Mouse (Mus musculus) embryonic stem cell, embryonic (primary cell): ENCODE measurements at regions not wholly inside any gene's neighbourhood (a gene's known extent, or its start where the extent isn't known, plus 50 kb on each side); places are given as distances from the start of the nearest gene placed in this dataset.
"Not testable (repeated sequence)": the region's sequence is repeated elsewhere in the genome, so short reads cannot be mapped to it uniquely, and the experiment has no call there.

ENCODE experiments used
- CTCF ChIA-PET, 4 experiments: fragments of 300-600 bp in 2 of 4; fragments of 350-600 bp in 2 of 4; sonication (Branson Sonifier 250); formaldehyde crosslinking; loops; one replicate each; lab custom pipeline; 2022; ENCODE audit warnings: inconsistent platforms in 2 of 4; lab: Charles Lee
- POLR2A ChIA-PET, 4 experiments: fragments of 300-600 bp in 2 of 4; fragments of 350-600 bp in 2 of 4; sonication (Branson Sonifier 250); formaldehyde crosslinking; loops; one replicate each; lab custom pipeline; 2022; ENCODE audit warnings: antibody characterized with exemption in 4 of 4, inconsistent platforms in 1 of 4; lab: Charles Lee

DNA sequence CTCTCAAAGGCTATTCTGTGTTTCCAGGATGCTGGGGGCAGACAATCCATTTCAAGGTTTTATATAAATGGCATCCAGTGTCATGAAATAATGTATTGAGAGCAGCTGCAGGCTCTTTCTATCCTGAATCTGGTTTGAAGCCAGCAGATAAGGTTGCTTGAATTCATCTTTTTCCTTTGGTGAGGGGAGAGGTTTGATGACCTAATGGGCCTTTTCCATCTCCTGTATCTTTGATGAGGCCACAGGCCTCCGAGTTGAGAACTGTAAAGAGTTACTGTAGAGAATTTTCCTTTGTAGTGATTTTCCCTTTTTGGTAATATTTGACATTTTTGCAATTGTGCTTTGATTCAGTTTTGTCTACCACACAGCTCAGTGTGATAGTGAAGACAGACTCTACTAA is 458.8 kb upstream of the 1700008P02Rik start:
- ChIA-PET POLR2A (no interaction called here), CTCF (no interaction called here)

DNA sequence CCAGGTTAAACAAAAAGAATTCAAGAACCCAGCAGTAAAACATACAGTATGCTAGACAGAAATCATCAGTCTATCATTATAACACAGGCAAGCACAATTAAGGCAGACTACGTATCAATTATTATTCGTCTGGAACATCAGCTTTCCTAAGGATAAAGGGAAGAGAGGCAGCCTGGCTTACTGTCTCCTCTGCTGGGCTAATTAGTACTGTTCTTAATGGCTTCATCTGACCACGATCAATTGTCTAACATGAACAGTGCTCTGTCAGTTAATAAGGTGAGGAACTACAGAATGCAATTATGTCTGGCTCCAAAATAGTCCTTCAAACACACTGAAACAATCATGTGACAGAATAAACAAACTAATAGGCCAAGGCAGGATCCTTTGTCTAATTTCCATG is 456.6 kb upstream of the 1700008P02Rik start:
- ChIA-PET CTCF (no interaction called here), POLR2A (no interaction called here)

DNA sequence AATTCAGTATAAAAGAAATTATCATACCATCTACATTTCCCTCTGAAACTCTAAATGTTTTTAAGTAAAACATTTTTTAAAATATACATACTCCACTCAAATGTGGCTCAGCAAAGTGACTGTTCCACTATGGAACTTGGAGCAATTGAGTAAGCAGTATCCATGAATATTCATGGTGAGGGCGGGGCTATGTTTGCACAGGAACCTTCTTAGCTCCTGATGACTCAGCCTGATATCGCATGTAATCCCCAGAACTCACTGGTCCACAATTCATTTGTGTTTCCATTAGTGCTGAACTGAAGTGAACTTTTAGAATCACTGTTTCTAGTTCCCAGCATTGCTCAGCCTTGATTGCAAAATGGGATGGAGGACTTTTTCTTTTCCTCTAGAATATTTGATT is 454.2 kb upstream of the 1700008P02Rik start:
- POLR2A ChIA-PET: no interaction called here
- CTCF ChIA-PET: no interaction called here

DNA sequence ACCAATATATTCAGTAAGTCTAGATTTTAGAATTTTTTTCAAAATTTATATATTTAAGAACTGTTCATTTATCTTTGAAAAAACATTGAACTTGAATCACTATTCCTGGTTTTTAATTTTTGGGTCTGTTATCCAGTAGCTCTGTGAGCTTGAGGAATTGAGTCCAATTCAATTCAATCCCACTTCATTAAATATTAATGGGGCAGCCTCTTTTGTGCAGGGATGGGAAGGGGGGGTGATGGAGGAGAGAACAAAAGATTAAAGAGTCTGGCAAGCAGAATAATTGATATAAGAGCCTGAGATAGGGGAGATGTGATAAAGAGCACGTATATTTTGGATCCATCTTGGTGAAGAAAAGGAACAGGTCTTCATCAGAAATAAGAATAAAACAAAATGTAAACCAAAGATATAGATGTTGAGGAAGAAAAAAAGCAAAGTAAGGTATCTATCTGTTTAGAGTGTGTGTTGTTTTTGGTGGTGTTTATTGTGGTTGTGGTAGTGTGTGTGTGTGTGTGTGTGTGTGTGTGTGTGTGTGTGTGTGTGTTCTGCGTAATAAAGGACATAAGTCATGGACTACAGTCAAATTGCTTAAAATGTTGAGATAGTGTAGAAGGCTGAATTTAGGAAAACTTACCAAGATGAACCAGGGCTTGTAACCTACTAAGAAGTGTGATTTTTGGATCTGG is 421.3 kb upstream of the 1700008P02Rik start:
- POLR2A ChIA-PET: no interaction called here

GRCm38 (mm10) chr3:7035833-7036232 is 415.6 kb upstream of the 1700008P02Rik start:
- ChIA-PET CTCF (no interaction called here), POLR2A (no interaction called here)

More for the DNA sequence above, 421.3 kb upstream of the 1700008P02Rik start:
- CTCF ChIA-PET: no interaction called here

DNA sequence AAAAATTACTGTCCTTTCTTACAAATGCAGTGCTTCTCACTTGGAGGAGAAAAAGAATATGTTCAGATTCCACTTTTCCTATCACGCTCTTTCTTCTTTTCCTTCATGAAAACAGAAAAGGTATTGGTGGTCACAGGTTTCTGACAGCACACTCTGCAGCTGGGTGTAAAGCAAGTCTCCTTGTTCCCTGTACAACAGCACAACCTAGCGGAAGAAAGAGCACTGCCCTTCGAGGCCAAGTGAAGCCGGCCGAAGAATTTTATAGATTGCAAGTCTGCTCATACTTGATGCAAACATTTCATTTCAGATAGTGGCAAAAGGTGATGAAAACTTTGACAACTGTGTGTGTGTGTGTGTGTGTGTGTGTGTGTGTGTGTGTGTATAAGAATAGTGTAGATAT is 407.6 kb upstream of the 1700008P02Rik start:
- CTCF ChIA-PET: interaction anchor here (0.5 to 0.7 kb wide), 7 partner anchors 256 to 933 kb away, joined by 3 to 7 read pairs (median 3); no protein-coding TSS in a partner anchor
- POLR2A ChIA-PET: no interaction called here

GRCm38 (mm10) chr3:7014345-7014973 is 394.2 kb upstream of the 1700008P02Rik start:
- ChIA-PET POLR2A (no interaction called here), CTCF (no interaction called here)

GRCm38 (mm10) chr3:7013516-7013915 is 393.3 kb upstream of the 1700008P02Rik start:
- CTCF ChIA-PET: no interaction called here
- POLR2A ChIA-PET: no interaction called here

- CTCF ChIA-PET: no interaction called here
These were observed 390.2 kb upstream of the 1700008P02Rik start for GRCm38 (mm10) chr3:7010294-7011087.

GRCm38 (mm10) chr3:7008671-7009217 is 388.5 kb upstream of the 1700008P02Rik start:
- CTCF ChIA-PET: no interaction called here
- POLR2A ChIA-PET: no interaction called here

More at GRCm38 (mm10) chr3:7010294-7011087, 390.2 kb upstream of the 1700008P02Rik start:
- POLR2A ChIA-PET: no interaction called here

- ChIA-PET CTCF (no interaction called here), POLR2A (no interaction called here)
These were observed 387.6 kb upstream of the 1700008P02Rik start for GRCm38 (mm10) chr3:7007811-7008359.

DNA sequence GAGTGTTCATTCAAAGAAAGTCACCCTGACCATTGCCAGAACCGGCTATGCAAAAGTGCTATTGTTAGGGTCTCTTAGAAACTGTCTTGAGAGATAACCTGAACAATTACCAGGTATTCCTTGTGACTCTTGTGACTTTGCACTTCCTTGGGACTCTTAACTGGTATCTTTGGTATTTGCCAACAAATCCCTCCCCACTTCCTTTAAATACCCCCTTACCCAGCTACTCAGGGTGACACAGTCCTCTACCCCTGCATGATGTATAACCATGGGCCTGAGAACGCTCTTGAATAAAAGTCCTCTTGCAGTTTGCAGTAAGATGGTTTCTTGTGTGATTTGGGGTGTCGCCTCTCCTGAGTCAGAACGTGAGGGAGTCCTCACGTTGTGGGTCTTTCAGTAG is 371.5 kb upstream of the 1700008P02Rik start:
- CTCF ChIA-PET, POLR2A ChIA-PET: not testable (repeated sequence)

DNA sequence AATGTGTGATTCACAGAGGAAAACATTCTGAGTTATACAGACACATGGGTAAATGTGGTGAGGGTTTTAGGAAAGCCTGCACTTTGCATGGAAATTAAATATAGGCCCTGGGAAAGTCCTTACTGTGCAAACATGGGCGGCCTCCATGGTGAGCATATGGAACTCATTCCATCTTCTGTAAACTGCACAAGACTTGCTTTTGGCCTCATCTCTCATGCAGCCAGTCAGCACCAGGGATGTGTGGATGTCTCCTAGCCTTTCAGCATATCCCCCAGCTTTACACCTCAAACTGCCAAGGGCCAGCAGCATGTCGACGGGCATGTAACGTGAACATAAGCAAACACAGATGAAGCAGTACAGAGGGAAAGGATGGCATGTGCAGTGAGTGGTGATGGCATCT is 364.7 kb upstream of the 1700008P02Rik start:
- CTCF ChIA-PET: no interaction called here
- POLR2A ChIA-PET: no interaction called here

DNA sequence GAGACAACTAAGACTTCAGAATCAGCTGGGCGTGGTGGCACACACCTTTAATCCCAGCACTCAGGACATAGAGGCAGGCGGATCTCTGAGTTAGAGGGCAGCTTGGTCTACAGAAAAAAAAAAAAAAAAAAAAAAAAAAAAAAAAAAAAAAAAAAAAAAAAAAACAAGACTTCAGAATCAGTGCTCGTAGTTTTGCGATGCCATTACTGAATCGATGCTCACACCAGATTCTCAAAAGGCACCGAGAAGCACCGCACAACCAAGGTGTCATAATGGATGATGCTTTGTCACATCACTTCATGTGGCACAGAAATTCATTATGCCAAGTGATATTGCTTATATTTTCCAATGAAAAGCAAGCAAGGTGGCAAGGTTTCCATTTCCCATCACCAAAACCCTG is 337.4 kb upstream of the 1700008P02Rik start:
- CTCF ChIA-PET: no interaction called here
- POLR2A ChIA-PET: no interaction called here

DNA sequence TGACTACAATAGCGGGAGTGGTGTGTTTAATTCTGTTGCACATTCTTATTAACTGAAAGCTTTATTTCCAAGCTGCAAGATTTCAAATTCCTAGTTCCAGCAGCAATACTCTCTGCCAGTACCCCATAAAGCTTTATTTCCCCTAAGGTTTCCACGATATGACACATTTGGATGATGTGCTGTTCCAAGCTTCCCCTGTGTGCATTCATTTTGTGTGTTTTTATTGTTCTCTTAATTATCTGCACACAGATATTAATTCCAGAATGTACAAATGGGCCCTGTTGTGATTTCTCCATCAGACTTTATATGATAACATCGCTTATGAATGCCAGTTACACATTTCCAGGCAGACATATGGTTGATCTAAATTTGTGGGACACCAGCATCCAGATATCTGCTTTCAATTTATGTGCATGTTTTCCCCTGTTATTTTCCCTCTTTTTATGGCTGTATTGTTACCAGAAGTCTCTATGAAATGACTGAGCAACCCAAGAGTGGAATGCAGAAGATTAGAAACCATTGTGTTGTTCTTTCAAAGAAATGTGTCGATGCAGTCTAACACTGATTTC is 312.4 kb upstream of the 1700008P02Rik start:
- ChIA-PET POLR2A (no interaction called here), CTCF (no interaction called here)

DNA sequence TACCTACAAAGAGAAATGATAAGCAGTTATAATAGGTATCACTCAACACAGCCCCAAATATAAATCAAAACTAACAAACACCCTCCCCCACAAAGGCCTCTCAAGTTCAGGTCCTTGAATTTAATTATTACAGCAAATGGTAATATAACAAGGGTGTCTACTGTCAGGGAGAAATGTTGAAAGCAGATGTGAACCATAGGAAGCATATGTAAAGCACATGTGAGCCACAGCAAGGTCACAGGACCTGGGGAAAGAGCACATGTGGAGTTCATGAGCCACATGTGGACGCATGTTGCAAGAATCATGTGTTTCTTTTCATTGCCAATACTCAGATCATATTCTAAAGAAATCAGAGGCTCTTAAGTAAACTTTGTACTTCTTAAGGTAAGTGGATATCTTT is 306.5 kb upstream of the 1700008P02Rik start:
- POLR2A ChIA-PET: no interaction called here
- CTCF ChIA-PET: no interaction called here

DNA sequence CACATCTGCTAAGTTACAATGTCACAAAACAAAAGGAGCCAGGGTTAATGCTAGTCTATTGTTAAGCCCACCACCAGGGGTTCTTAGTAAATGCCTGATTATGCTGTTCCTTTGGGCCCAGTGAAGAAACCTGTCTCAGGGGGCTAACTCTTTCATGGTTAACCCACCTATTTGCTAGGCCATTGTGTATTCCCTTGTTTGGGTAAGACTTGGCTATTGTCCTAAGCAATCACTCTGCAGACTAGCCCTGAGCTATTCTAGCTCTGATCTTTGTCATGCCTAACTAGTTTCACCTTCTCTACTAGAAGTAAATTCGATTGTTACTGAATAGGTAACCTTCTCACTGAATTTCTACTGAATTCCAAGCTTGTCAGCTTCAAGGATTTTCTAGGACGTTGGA is 302.4 kb upstream of the 1700008P02Rik start:
- CTCF ChIA-PET, POLR2A ChIA-PET: not testable (repeated sequence)

GRCm38 (mm10) chr3:6920253-6920652 is 300.0 kb upstream of the 1700008P02Rik start:
- POLR2A ChIA-PET: no interaction called here
- CTCF ChIA-PET: no interaction called here

- POLR2A ChIA-PET: no interaction called here
- CTCF ChIA-PET: no interaction called here
These were observed 267.7 kb upstream of the 1700008P02Rik start for GRCm38 (mm10) chr3:6887936-6888335.
